Mouse (Mus musculus) stomach, postnatal 0 days (tissue): ENCODE results near the gene Fdxr. TPM values are rescaled to one million over a fixed set of nuclear protein-coding genes. Genes with fewer than 3 reads are reported as not detected.

Experiments
- ATAC-seq: fragments of 200-750 bp; cut with Nextera tagmentation; 2 replicates; pipeline ENCODE4 v1.8.0; 2017; ENCODE audit not compliant: low FRiP score, low TSS enrichment
- DNase-seq: peaks from one replicate; pipeline ENCODE4 v3.0.0-alpha.2; 2016; ENCODE audit warnings: low spot score
- H3K27ac ChIP-seq: fragments of 300-500 bp; sonication (generic); replicated peaks from 2 replicates; pipeline ENCODE4 v1.5.1; 2014; ENCODE audit warnings: mild to moderate bottlenecking, control low read depth
- H3K27me3 ChIP-seq: fragments of 300-500 bp; sonication (generic); 2 replicates; pipeline ENCODE4 v1.6.1; 2014; ENCODE audit warnings: low read length; ENCODE audit not compliant: control insufficient read depth, insufficient read depth
- H3K36me3 ChIP-seq: fragments of 300-500 bp; sonication (generic); 2 replicates; pipeline ENCODE4 v1.6.1; 2014; ENCODE audit warnings: low read length, mixed read lengths; ENCODE audit not compliant: control insufficient read depth, insufficient read depth
- H3K4me1 ChIP-seq: fragments of 300-500 bp; sonication (generic); replicated peaks from 2 replicates; pipeline ENCODE4 v1.6.1; 2014; ENCODE audit warnings: antibody characterized with exemption; ENCODE audit not compliant: control insufficient read depth, insufficient read depth
- H3K4me2 ChIP-seq: fragments of 300-500 bp; sonication (generic); replicated peaks from 2 replicates; pipeline ENCODE4 v1.6.1; 2014; ENCODE audit warnings: low read depth, mild to moderate bottlenecking, control low read depth, moderate library complexity
- H3K4me3 ChIP-seq: fragments of 300-500 bp; sonication (generic); 2 replicates; pipeline ENCODE4 v1.5.1; 2014; ENCODE audit warnings: low read depth, low read length, control low read depth
- H3K9ac ChIP-seq: fragments of 300-500 bp; sonication (generic); 2 replicates; pipeline ENCODE4 v1.6.1; 2014; ENCODE audit warnings: mild to moderate bottlenecking, low read length, control low read depth, mixed read lengths
- H3K9me3 ChIP-seq: fragments of 300-500 bp; sonication (generic); 2 replicates; pipeline ENCODE4 v1.6.1; 2016; ENCODE audit warnings: low read length; ENCODE audit not compliant: control insufficient read depth
- CTCF ChIP-seq: IDR thresholded peaks from 2 replicates; pipeline ENCODE4 v1.5.1; 2016; ENCODE audit warnings: antibody characterized with exemption, low read depth, mild to moderate bottlenecking, moderate library complexity
- EP300 ChIP-seq: optimal IDR thresholded peaks from 2 replicates; pipeline ENCODE3; 2016; ENCODE audit warnings: antibody characterized with exemption
- WGBS: fragments of 180-500 bp; shearing (Covaris S2); extraction: QIAGEN DNeasy Blood & Tissue Kit; methylation state at CpG from one replicate; pipeline ENCODE4 v1.1.7; 2014; 5-methylcytosine and 5-hydroxymethylcytosine counted together
- polyA plus RNA-seq: library from polyadenylated mRNA; unstranded; fragments of >200 nt; fragmentation: Nextera tagmentation; extraction: Ambion mirVana; gene quantifications from 2 replicates; pipeline ENCODE4 v1.2.1, GENCODE M21; 2015

Fdxr gene
- polyA plus RNA-seq, 1 experiment from 2014 or later: 6.7 TPM

GRCm38 (mm10) chr11:115247240-115247639, 29.6 kb downstream of the Fdxr start:
- Histone ChIP-seq H3K4me3 (no peak overlapping the region), H3K4me2 (no peak overlapping the region), H3K4me1 (no peaks in the 10 kb centered on the region), H3K9me3 (no peaks in the 10 kb centered on the region), H3K9ac (no peak overlapping the region), H3K36me3 (peaks cover 3% of the 10 kb centered on the region; the same call in 1 of the 2 replicates), H3K27me3 (peaks cover 14% of the 10 kb centered on the region; the same call in 1 of the 2 replicates), H3K27ac (no peak overlapping the region)
- 23% methylated on average over 3 of the region's 3 CpGs for WGBS
- DNase-seq (no peak), ATAC-seq (no peak)
- TF ChIP-seq CTCF (no peak), EP300 (no peak)

GRCm38 (mm10) chr11:115246386-115246785, 30.5 kb downstream of the Fdxr start:
- H3K4me2 ChIP-seq: no peak overlapping the region
- no peak overlapping the region for H3K9ac ChIP-seq
- H3K4me1 ChIP-seq: no peaks in the 10 kb centered on the region
- no peak overlapping the region for H3K4me3 ChIP-seq
- peaks cover 14% of the 10 kb centered on the region; the same call in 1 of the 2 replicates for H3K27me3 ChIP-seq
- 73% methylated on average over 8 of the region's 8 CpGs for WGBS
- ATAC-seq: no peak
- no peak for DNase-seq
- no peak overlapping the region for H3K27ac ChIP-seq
- no peaks in the 10 kb centered on the region for H3K9me3 ChIP-seq
- H3K36me3 ChIP-seq: peaks cover 3% of the 10 kb centered on the region; the same call in 1 of the 2 replicates
- TF ChIP-seq CTCF: no peak

DNA sequence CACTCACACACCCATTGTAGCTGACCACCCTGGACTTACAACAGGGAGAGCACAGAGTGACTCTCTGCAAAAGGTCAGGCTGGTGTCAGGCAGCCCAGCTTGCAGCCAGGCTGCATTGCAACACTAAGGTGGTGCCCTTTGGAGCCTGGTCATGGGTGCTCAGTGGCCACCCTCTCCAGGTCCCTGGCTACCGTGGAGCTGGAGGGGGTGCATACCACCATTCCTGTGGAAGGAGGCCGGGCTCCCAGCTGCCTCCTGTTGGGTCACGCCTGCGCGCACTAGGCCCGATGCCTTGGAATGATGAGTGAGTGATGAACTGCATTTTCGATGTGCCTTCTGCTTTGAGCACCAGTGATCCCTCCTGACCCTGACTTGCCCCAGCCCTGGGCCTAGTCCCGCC, 32.0 kb downstream of the Fdxr start:
- TF ChIP-seq EP300: no peak
- TF ChIP-seq CTCF: no peak
- H3K4me2 ChIP-seq: no peak overlapping the region
- H3K4me1 ChIP-seq: no peaks in the 10 kb centered on the region
- WGBS: 88% methylated on average over 8 of the region's 8 CpGs
- peaks cover 3% of the 10 kb centered on the region; the same call in 1 of the 2 replicates for H3K27me3 ChIP-seq
- H3K36me3 ChIP-seq: peaks cover 3% of the 10 kb centered on the region; the same call in 1 of the 2 replicates
- DNase-seq (no peak), ATAC-seq (no peak)
- no peaks in the 10 kb centered on the region for H3K9me3 ChIP-seq
- H3K9ac ChIP-seq: no peak overlapping the region
- no peak overlapping the region for H3K27ac ChIP-seq
- H3K4me3 ChIP-seq: no peak overlapping the region

- Histone ChIP-seq H3K27ac (no peak overlapping the region), H3K4me3 (no peak overlapping the region), H3K4me1 (no peaks in the 10 kb centered on the region), H3K9me3 (no peaks in the 10 kb centered on the region), H3K9ac (no peak overlapping the region), H3K4me2 (no peak overlapping the region), H3K27me3 (no peaks in the 10 kb centered on the region; the same call in 1 of the 2 replicates), H3K36me3 (peaks cover 3% of the 10 kb centered on the region; the same call in 1 of the 2 replicates)
- no peak for TF ChIP-seq EP300
- no peak for TF ChIP-seq CTCF
- DNase-seq: no peak
- WGBS: 89% methylated on average over 12 of the region's 12 CpGs
- no peak for ATAC-seq
Observed at GRCm38 (mm10) chr11:115243783-115244182, 33.1 kb downstream of the Fdxr start.

DNA sequence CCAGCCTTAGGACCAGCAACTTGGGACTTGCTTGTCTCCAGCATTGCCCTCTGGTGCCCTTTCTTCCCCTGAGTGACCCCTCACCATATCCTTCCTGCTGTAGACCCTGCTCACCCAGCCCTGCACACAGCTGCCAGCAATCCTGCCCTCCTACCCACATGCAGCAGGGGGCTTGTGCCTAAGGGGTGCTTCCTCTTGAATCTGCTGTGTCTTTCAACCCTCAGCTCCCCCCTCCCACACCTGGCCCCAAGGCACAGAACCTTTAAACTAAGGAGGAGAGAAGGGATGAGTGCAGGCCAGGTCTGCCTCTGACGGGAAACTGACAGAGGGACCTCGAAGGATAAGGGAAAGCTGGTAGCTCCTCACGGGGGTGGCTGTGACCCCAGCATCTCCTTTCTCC, 34.1 kb downstream of the Fdxr start:
- Histone ChIP-seq H3K4me1 (no peaks in the 10 kb centered on the region), H3K4me3 (no peak overlapping the region), H3K4me2 (no peak overlapping the region), H3K9me3 (no peaks in the 10 kb centered on the region), H3K36me3 (peaks cover 3% of the 10 kb centered on the region; the same call in 1 of the 2 replicates), H3K27me3 (no peaks in the 10 kb centered on the region), H3K27ac (no peak overlapping the region), H3K9ac (no peak overlapping the region)
- ATAC-seq: no peak
- 74% methylated on average over 3 of the region's 3 CpGs for WGBS
- TF ChIP-seq EP300 (no peak), CTCF (no peak)
- DNase-seq: no peak

DNA sequence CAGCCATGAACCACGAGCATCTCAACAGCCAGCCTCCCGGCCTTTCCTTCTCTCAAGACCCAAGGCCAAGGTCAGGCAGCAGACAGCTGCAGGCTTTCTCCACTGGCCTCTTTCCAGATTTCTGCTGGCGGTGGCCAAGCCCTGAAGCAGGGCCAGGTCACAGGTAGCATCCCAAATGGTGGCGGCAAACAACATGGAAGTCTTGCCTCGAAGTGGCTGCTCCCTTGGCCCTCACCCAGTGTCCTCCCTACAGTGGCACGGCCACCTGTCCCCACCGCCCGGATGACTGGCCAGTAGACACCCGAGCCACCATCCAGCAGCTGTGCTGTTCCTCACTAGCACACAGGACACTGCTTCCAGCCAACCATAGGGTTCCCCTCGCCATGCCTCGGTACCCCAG, 35.4 kb downstream of the Fdxr start:
- H3K4me2 ChIP-seq: no peak overlapping the region
- 81% methylated on average over 11 of the region's 11 CpGs for WGBS
- H3K9ac ChIP-seq: no peak overlapping the region
- H3K27ac ChIP-seq: no peak overlapping the region
- no peak overlapping the region for H3K4me3 ChIP-seq
- TF ChIP-seq CTCF (no peak), EP300 (no peak)
- no peaks in the 10 kb centered on the region for H3K4me1 ChIP-seq
- no peak for ATAC-seq
- peaks cover 3% of the 10 kb centered on the region; the same call in 1 of the 2 replicates for H3K36me3 ChIP-seq
- H3K9me3 ChIP-seq: no peaks in the 10 kb centered on the region
- DNase-seq: no peak
- no peaks in the 10 kb centered on the region for H3K27me3 ChIP-seq
